Mouse (Mus musculus) hindbrain, embryonic 14.5 days (tissue): ENCODE measurements at regions not wholly inside any gene's neighbourhood (a gene's known extent, or its start where the extent isn't known, plus 50 kb on each side); places are given as distances from the start of the nearest gene placed in this dataset.

ENCODE experiments used
- ATAC-seq: fragments of 200-750 bp; cut with Nextera tagmentation; 2 replicates; pipeline ENCODE4 v1.8.0; 2017; ENCODE audit warnings: moderate number of reproducible peaks, mild to moderate bottlenecking, moderate TSS enrichment, moderate library complexity; ENCODE audit not compliant: low FRiP score
- DNase-seq: peaks from one replicate; pipeline ENCODE4 v3.0.0-alpha.2; 2015; ENCODE audit warnings: low spot score
- H3K27ac ChIP-seq: fragments of 300-500 bp; sonication (generic); 2 replicates; pipeline ENCODE4 v1.5.1; 2014; ENCODE audit warnings: mild to moderate bottlenecking, moderate library complexity
- H3K27me3 ChIP-seq: fragments of 300-500 bp; sonication (generic); 2 replicates; pipeline ENCODE4 v1.6.1; 2014; ENCODE audit warnings: mild to moderate bottlenecking, low read length, mixed read lengths; ENCODE audit not compliant: control insufficient read depth, insufficient read depth
- H3K36me3 ChIP-seq: fragments of 300-500 bp; sonication (generic); replicated peaks from 2 replicates; pipeline ENCODE4 v1.6.1; 2014; ENCODE audit not compliant: control insufficient read depth, insufficient read depth
- H3K4me1 ChIP-seq: fragments of 300-500 bp; sonication (generic); replicated peaks from 2 replicates; pipeline ENCODE4 v1.6.1; 2014; ENCODE audit warnings: antibody characterized with exemption, low read length, mixed read lengths; ENCODE audit not compliant: control insufficient read depth, insufficient read depth
- H3K4me2 ChIP-seq: fragments of 300-500 bp; sonication (generic); replicated peaks from 2 replicates; pipeline ENCODE4 v1.6.1; 2014; ENCODE audit warnings: mild to moderate bottlenecking, moderate library complexity
- H3K4me3 ChIP-seq: fragments of 300-500 bp; sonication (generic); replicated peaks from 2 replicates; pipeline ENCODE4 v1.5.1; 2014; ENCODE audit warnings: mild to moderate bottlenecking, low read length
- H3K9ac ChIP-seq: fragments of 300-500 bp; sonication (generic); 2 replicates; pipeline ENCODE4 v1.6.1; 2014
- H3K9me3 ChIP-seq: fragments of 300-500 bp; sonication (generic); 2 replicates; pipeline ENCODE4 v1.6.1; 2016; ENCODE audit warnings: low read length; ENCODE audit not compliant: control insufficient read depth
- WGBS: fragments of 180-500 bp; shearing (Covaris S2); extraction: QIAGEN DNeasy Blood & Tissue Kit; methylation state at CpG from one replicate; pipeline ENCODE4 v1.1.7; 2014; 5-methylcytosine and 5-hydroxymethylcytosine counted together

GRCm38 (mm10) chr11:63754826-63755225, 167.3 kb downstream of the Hs3st3b1 start:
- Histone ChIP-seq H3K4me1 (no peaks in the 10 kb centered on the region), H3K4me3 (no peak overlapping the region), H3K36me3 (no peaks in the 10 kb centered on the region), H3K4me2 (no peak overlapping the region), H3K9ac (no peak overlapping the region), H3K9me3 (no peaks in the 10 kb centered on the region), H3K27ac (no peak overlapping the region), H3K27me3 (no peaks in the 10 kb centered on the region)
- DNase-seq: no peak
- 77% methylated on average over 3 of the region's 3 CpGs for WGBS
- no peak for ATAC-seq

- Histone ChIP-seq H3K36me3 (no peaks in the 10 kb centered on the region), H3K4me1 (no peaks in the 10 kb centered on the region), H3K4me3 (no peak overlapping the region), H3K27ac (no peak overlapping the region), H3K27me3 (no peaks in the 10 kb centered on the region), H3K9me3 (no peaks in the 10 kb centered on the region), H3K4me2 (no peak overlapping the region), H3K9ac (no peak overlapping the region)
- no peak for DNase-seq
- 87% methylated on average over 3 of the region's 3 CpGs for WGBS
- no peak for ATAC-seq
Observed at GRCm38 (mm10) chr11:63758313-63758712, 163.8 kb downstream of the Hs3st3b1 start.

GRCm38 (mm10) chr11:63761561-63761960, 160.5 kb downstream of the Hs3st3b1 start:
- Histone ChIP-seq H3K36me3 (no peaks in the 10 kb centered on the region), H3K4me3 (no peak overlapping the region), H3K9ac (no peak overlapping the region), H3K4me2 (no peak overlapping the region), H3K4me1 (no peaks in the 10 kb centered on the region), H3K27me3 (no peaks in the 10 kb centered on the region), H3K27ac (no peak overlapping the region), H3K9me3 (no peaks in the 10 kb centered on the region)
- ATAC-seq: no peak
- no peak for DNase-seq
- 84% methylated on average over 6 of the region's 6 CpGs for WGBS

- Histone ChIP-seq H3K9ac (no peak overlapping the region), H3K9me3 (no peaks in the 10 kb centered on the region), H3K27me3 (no peaks in the 10 kb centered on the region), H3K4me2 (no peak overlapping the region), H3K36me3 (no peaks in the 10 kb centered on the region), H3K4me1 (no peaks in the 10 kb centered on the region), H3K27ac (no peak overlapping the region), H3K4me3 (no peak overlapping the region)
- no peak for DNase-seq
- 79% methylated on average over 10 of the region's 10 CpGs for whole genome bisulfite sequencing
- no peak for ATAC-seq
Observed at GRCm38 (mm10) chr11:63767631-63768250, 154.3 kb downstream of the Hs3st3b1 start.

GRCm38 (mm10) chr11:63769738-63770137, 152.4 kb downstream of the Hs3st3b1 start:
- Histone ChIP-seq H3K9me3 (no peaks in the 10 kb centered on the region), H3K4me1 (no peaks in the 10 kb centered on the region), H3K36me3 (no peaks in the 10 kb centered on the region), H3K4me2 (no peak overlapping the region), H3K27me3 (no peaks in the 10 kb centered on the region), H3K9ac (no peak overlapping the region), H3K27ac (no peak overlapping the region), H3K4me3 (no peak overlapping the region)
- WGBS: 98% methylated on average over 2 of the region's 2 CpGs
- ATAC-seq: no peak
- no peak for DNase-seq

- no peaks in the 10 kb centered on the region for H3K4me1 ChIP-seq
- no peak overlapping the region for H3K4me2 ChIP-seq
- H3K27ac ChIP-seq: no peak overlapping the region
- WGBS: 66% methylated on average over 6 of the region's 6 CpGs
- no peak overlapping the region for H3K4me3 ChIP-seq
- H3K27me3 ChIP-seq: no peaks in the 10 kb centered on the region
- H3K9me3 ChIP-seq: no peaks in the 10 kb centered on the region
- H3K9ac ChIP-seq: no peak overlapping the region
- DNase-seq (no peak), ATAC-seq (no peak)
- H3K36me3 ChIP-seq: no peaks in the 10 kb centered on the region
Observed at GRCm38 (mm10) chr11:63775382-63775781, 146.7 kb downstream of the Hs3st3b1 start.

GRCm38 (mm10) chr11:63779371-63779770, 142.7 kb downstream of the Hs3st3b1 start:
- H3K27ac ChIP-seq: no peak overlapping the region
- H3K27me3 ChIP-seq: no peaks in the 10 kb centered on the region
- no peak overlapping the region for H3K9ac ChIP-seq
- no peak overlapping the region for H3K4me2 ChIP-seq
- H3K4me1 ChIP-seq: no peaks in the 10 kb centered on the region
- no peak for ATAC-seq
- H3K36me3 ChIP-seq: no peaks in the 10 kb centered on the region
- DNase-seq: no peak
- WGBS: 89% methylated on average over 6 of the region's 6 CpGs
- no peak overlapping the region for H3K4me3 ChIP-seq
- no peaks in the 10 kb centered on the region for H3K9me3 ChIP-seq

- no peaks in the 10 kb centered on the region for H3K36me3 ChIP-seq
- H3K4me2 ChIP-seq: no peak overlapping the region
- no peak for ATAC-seq
- 85% methylated on average over 19 of the region's 19 CpGs for WGBS
- no peak overlapping the region for H3K4me3 ChIP-seq
- H3K9me3 ChIP-seq: no peaks in the 10 kb centered on the region
- no peak overlapping the region for H3K9ac ChIP-seq
- no peak overlapping the region for H3K27ac ChIP-seq
- no peak for DNase-seq
- peaks cover 8% of the 10 kb centered on the region for H3K4me1 ChIP-seq
- no peaks in the 10 kb centered on the region for H3K27me3 ChIP-seq
Observed at GRCm38 (mm10) chr11:63781967-63782915, 139.8 kb downstream of the Hs3st3b1 start.

GRCm38 (mm10) chr11:63785281-63785886, 136.7 kb downstream of the Hs3st3b1 start:
- Histone ChIP-seq H3K27ac (peak overlapping the region; percentile 1; the same call in 1 of the 2 replicates), H3K27me3 (no peaks in the 10 kb centered on the region), H3K4me1 (peaks cover 8% of the 10 kb centered on the region), H3K9ac (no peak overlapping the region), H3K36me3 (no peaks in the 10 kb centered on the region), H3K4me3 (no peak overlapping the region), H3K4me2 (no peak overlapping the region), H3K9me3 (no peaks in the 10 kb centered on the region)
- no peak for DNase-seq
- no peak for ATAC-seq
- 8% methylated on average over 8 of the region's 8 CpGs for WGBS
